Mouse (Mus musculus) naive thymus-derived CD4-positive, alpha-beta T cell, adult 5 months (primary cell): ENCODE data around the gene Pm20d1. TPM values are rescaled to one million over a fixed set of nuclear protein-coding genes. Genes with fewer than 3 reads are reported as not detected.

Experiments
- polyA plus RNA-seq: library from polyadenylated mRNA; unstranded; fragments of 100-300 nt; shearing (Covaris generic); gene quantifications from one replicate; pipeline ENCODE4 v1.2.1, GENCODE M21; 2017

The Pm20d1 gene
- polyA plus RNA-seq, result 0.05 TPM

DNA sequence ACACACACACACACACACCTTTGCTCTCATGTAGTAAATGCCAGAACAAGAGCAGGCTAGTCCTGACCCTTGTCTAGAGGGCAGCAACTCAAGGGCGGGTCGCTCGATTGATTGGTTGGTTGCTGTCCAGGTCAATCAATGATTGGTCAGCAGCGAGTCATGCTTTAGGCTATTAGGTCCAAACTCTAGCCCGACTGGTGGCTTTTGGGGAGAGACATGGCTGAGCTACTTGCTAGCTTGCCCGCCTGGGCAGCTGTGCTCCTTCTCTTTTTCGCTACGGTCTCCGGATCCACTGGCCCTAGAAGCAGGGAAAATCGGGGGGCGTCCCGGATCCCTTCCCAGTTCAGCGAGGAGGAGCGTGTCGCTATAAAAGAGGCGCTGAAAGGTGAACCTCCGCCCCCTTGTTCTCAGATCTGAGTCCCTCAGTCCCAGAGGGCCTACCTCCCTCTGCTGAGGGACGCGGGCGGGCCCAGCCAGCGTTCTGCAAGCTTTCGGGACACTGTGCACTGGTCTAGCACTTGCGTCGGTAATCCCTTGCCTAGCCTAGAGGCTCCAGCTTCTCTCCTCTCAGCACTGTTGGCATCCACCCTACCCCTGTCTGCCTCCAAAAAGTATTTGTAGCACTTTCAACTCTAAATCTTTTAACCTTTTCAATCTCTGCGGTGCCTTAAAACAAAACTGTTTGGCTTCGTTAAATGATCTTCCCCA lies at the start of gene Pm20d1:
TSS of gene Pm20d1 (plus strand) at position 180 of the 708 bp plus-strand sequence.

DNA sequence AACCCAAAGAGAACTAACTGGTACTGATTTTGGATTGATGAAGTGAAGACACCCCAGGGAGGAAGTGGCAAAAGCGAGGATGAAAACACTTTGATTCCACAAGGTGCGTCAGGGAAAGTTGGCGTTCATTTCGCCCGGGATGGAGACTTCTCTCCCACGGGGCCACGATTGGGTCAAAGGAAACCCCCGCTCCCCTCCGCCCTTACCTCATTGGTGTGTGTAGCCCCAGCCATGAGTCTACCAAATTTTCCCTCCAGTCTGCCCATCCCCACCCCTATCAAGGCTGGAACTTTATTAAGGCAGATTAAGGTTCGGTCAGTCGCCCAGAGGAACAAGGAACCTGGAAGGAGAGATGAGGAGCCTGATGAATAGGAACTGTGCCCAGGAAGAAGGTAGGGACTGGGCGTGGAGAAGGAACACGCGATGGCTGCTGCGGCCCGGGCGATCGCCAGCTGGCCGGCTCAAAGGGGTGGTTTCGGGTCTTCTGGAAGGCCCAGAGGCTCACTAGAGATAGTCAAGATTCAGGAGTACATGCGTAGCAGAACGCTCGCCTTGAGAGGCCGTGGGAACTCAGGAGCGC lies 30.1 kb downstream of the Pm20d1 start, which contains the start of gene Slc41a1:
TSS of gene Slc41a1 (plus strand) at position 287 of the 580 bp plus-strand sequence.

DNA sequence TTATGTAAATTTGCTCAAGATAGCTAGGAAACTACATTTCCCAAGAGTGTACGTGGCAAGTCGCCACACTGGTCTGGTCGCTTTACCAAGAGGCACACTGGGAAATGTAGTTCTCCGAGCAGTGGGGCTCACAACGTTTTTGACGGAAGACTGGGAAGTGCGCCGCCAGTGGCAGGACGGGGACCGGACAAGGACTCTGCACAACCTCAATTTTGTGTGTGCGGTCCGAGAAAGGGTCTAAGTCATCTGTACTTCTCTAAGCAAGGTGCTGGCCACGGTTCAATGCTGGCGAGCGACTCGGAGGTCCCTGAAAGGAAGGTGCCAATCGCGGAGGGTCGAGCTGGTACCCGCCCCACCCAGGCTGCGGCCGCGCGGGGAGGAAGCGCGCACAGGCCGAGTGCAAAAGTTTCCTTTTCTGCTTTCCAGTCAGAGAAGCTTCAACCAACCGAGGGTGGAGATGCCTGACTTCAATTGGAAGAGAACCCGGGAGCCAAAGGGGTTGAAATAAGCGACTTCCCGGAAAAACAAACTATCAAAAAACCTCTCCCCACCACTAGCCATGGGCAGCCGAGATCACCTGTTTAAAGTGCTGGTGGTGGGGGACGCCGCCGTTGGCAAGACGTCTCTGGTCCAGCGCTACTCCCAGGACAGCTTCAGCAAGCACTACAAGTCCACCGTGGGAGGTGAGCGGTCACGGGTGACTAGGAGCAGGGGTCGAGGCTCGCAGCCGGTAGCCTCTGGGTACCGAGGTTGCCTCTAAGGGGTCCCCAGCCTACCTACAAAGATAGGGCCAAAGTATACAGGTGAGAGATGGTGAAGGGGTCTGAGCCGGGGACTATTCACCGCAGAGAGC lies 70.1 kb downstream of the Pm20d1 start, which contains the start of gene Rab29:
TSS of gene Rab29 (plus strand) at position 132 of the 853 bp plus-strand sequence.

Other genes with a start within 250 kb of the Pm20d1 start
- gene Avpr1b, start 198.1 kb upstream of the Pm20d1 start, polyA plus RNA-seq, result not detected
- gene Ctse, start 159.1 kb upstream of the Pm20d1 start, polyA plus RNA-seq, result 394 TPM
- 0.81 TPM for gene Rab7b, start 108.7 kb upstream of the Pm20d1 start, polyA plus RNA-seq
- not detected for gene Slc26a9, start 53.4 kb upstream of the Pm20d1 start, polyA plus RNA-seq
- gene Slc41a1, start 30.1 kb downstream of the Pm20d1 start, polyA plus RNA-seq, result 27.5 TPM
- gene Rab29, start 69.8 kb downstream of the Pm20d1 start, polyA plus RNA-seq, result 19.5 TPM
- gene Nucks1, start 113.2 kb downstream of the Pm20d1 start, polyA plus RNA-seq, result 56.9 TPM
- not detected for gene Slc45a3, start 165.6 kb downstream of the Pm20d1 start, polyA plus RNA-seq
- gene Elk4, start 210.2 kb downstream of the Pm20d1 start, polyA plus RNA-seq, result 138 TPM